Mouse (Mus musculus): ENCODE data around the gene Ttn.

GRCm38 (mm10) chr2:76784171-76784570 lies 198.2 kb downstream of the Ttn start:
- TF ChIP-seq CTCF (IDR thresholded peaks at IDR 0.05; ENCODE audit: borderline replicate concordance, extremely low read depth, insufficient read depth, insufficient read length) (no peak), POLR2A (IDR thresholded peaks at IDR 0.05; ENCODE audit: borderline replicate concordance, extremely low read depth, insufficient read depth, insufficient read length, poor library complexity, severe bottlenecking) (no peak)

All from brain, embryonic 14.5 days (tissue).